Mouse (Mus musculus): ENCODE measurements around the gene Kat5.

DNA sequence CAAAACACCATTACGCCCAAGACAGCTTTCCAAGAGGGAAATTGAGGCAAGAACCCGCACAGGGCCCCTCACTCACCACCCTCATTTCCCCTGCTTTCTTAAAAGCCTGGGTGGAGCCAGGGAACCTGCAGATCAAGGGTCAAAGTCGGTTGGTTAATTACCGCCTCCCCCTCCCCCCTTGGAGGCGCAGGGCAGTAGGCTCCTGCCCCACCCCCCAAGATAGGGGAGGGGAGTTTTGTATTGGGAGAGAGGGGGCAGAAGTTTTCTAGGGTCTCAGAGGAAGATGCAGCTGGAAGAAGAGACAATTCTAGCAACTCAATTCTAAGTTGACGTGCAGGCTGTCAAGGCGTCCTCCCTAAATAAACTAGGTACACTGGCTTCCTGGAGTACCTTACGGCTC is 50.8 kb downstream of the Kat5 start:
- TF ChIP-seq CTCF (IDR thresholded peaks at IDR 0.05; ENCODE audit: low read depth, low read length) (no peak), GATA2 (IDR thresholded peaks at IDR 0.05; ENCODE audit: borderline replicate concordance, low read depth, low read length) (no peak), GATA1 (IDR thresholded peaks at IDR 0.05; ENCODE audit: borderline replicate concordance, low read length) (no peak)
